Mouse (Mus musculus): ENCODE measurements at regions not wholly inside any gene's neighbourhood (a gene's known extent, or its start where the extent isn't known, plus 50 kb on each side); places are given as distances from the start of the nearest gene placed in this dataset.

- Histone ChIP-seq H3K27ac (replicated peaks; ENCODE audit: low read depth, low read length) (peak overlapping the region; percentile 60), H3K4me3 (ENCODE audit: insufficient read depth, low read depth, low read length) (no peak overlapping the region), H3K4me1 (ENCODE audit: control insufficient read depth, insufficient read depth, insufficient read length, low read length) (peaks cover 9% of the 10 kb centered on the region)
Observed at GRCm38 (mm10) chr3:41194311-41195112, 111.7 kb upstream of the Pgrmc2 start.

GRCm38 (mm10) chr3:41185305-41186097 lies 102.7 kb upstream of the Pgrmc2 start:
- H3K4me1 ChIP-seq (ENCODE audit: control insufficient read depth, insufficient read depth, insufficient read length, low read length) = no peaks in the 10 kb centered on the region
- H3K27ac ChIP-seq (replicated peaks; ENCODE audit: low read depth, low read length) = no peak overlapping the region; the same call in 1 of the 2 replicates
- no peak overlapping the region for H3K4me3 ChIP-seq (ENCODE audit: insufficient read depth, low read depth, low read length)

GRCm38 (mm10) chr3:41184375-41184774 lies 101.5 kb upstream of the Pgrmc2 start:
- Histone ChIP-seq H3K4me1 (ENCODE audit: control insufficient read depth, insufficient read depth, insufficient read length, low read length) (no peaks in the 10 kb centered on the region), H3K27ac (replicated peaks; ENCODE audit: low read depth, low read length) (no peak overlapping the region), H3K4me3 (ENCODE audit: insufficient read depth, low read depth, low read length) (no peak overlapping the region)

GRCm38 (mm10) chr3:41182900-41183595 lies 100.2 kb upstream of the Pgrmc2 start:
- Histone ChIP-seq H3K4me1 (ENCODE audit: control insufficient read depth, insufficient read depth, insufficient read length, low read length) (no peaks in the 10 kb centered on the region), H3K27ac (replicated peaks; ENCODE audit: low read depth, low read length) (no peak overlapping the region), H3K4me3 (ENCODE audit: insufficient read depth, low read depth, low read length) (no peak overlapping the region)

GRCm38 (mm10) chr3:41182036-41182899 lies 99.4 kb upstream of the Pgrmc2 start:
- Histone ChIP-seq H3K27ac (replicated peaks; ENCODE audit: low read depth, low read length) (no peak overlapping the region), H3K4me1 (ENCODE audit: control insufficient read depth, insufficient read depth, insufficient read length, low read length) (no peaks in the 10 kb centered on the region), H3K4me3 (ENCODE audit: insufficient read depth, low read depth, low read length) (no peak overlapping the region)

GRCm38 (mm10) chr3:41181438-41181837 lies 98.6 kb upstream of the Pgrmc2 start:
- H3K27ac ChIP-seq (replicated peaks; ENCODE audit: low read depth, low read length) = no peak overlapping the region
- no peak overlapping the region for H3K4me3 ChIP-seq (ENCODE audit: insufficient read depth, low read depth, low read length)
- H3K4me1 ChIP-seq (ENCODE audit: control insufficient read depth, insufficient read depth, insufficient read length, low read length) = no peaks in the 10 kb centered on the region

- H3K4me3 ChIP-seq (ENCODE audit: insufficient read depth, low read depth, low read length) = no peak overlapping the region
- H3K4me1 ChIP-seq (ENCODE audit: control insufficient read depth, insufficient read depth, insufficient read length, low read length) = no peaks in the 10 kb centered on the region
- H3K27ac ChIP-seq (replicated peaks; ENCODE audit: low read depth, low read length) = no peak overlapping the region
Observed at GRCm38 (mm10) chr3:41180911-41181310, 98.1 kb upstream of the Pgrmc2 start.

GRCm38 (mm10) chr3:41179037-41179880 lies 96.4 kb upstream of the Pgrmc2 start:
- no peaks in the 10 kb centered on the region for H3K4me1 ChIP-seq (ENCODE audit: control insufficient read depth, insufficient read depth, insufficient read length, low read length)
- H3K4me3 ChIP-seq (ENCODE audit: insufficient read depth, low read depth, low read length) = no peak overlapping the region
- no peak overlapping the region for H3K27ac ChIP-seq (replicated peaks; ENCODE audit: low read depth, low read length)

- no peak overlapping the region for H3K27ac ChIP-seq (replicated peaks; ENCODE audit: low read depth, low read length)
- H3K4me1 ChIP-seq (ENCODE audit: control insufficient read depth, insufficient read depth, insufficient read length, low read length) = no peaks in the 10 kb centered on the region; the same call in 1 of the 2 replicates
- H3K4me3 ChIP-seq (ENCODE audit: insufficient read depth, low read depth, low read length) = no peak overlapping the region
Observed at GRCm38 (mm10) chr3:41177124-41177523, 94.3 kb upstream of the Pgrmc2 start.

GRCm38 (mm10) chr3:41175356-41175755 lies 92.5 kb upstream of the Pgrmc2 start:
- Histone ChIP-seq H3K27ac (replicated peaks; ENCODE audit: low read depth, low read length) (no peak overlapping the region), H3K4me1 (ENCODE audit: control insufficient read depth, insufficient read depth, insufficient read length, low read length) (no peaks in the 10 kb centered on the region; the same call in 1 of the 2 replicates), H3K4me3 (ENCODE audit: insufficient read depth, low read depth, low read length) (no peak overlapping the region)

GRCm38 (mm10) chr3:41173561-41173960 lies 90.7 kb upstream of the Pgrmc2 start:
- Histone ChIP-seq H3K4me1 (ENCODE audit: control insufficient read depth, insufficient read depth, insufficient read length, low read length) (no peaks in the 10 kb centered on the region; the same call in 1 of the 2 replicates), H3K27ac (replicated peaks; ENCODE audit: low read depth, low read length) (no peak overlapping the region), H3K4me3 (ENCODE audit: insufficient read depth, low read depth, low read length) (no peak overlapping the region)

GRCm38 (mm10) chr3:41172306-41173215 lies 89.7 kb upstream of the Pgrmc2 start:
- Histone ChIP-seq H3K4me3 (ENCODE audit: insufficient read depth, low read depth, low read length) (no peak overlapping the region), H3K27ac (replicated peaks; ENCODE audit: low read depth, low read length) (peak overlapping the region; percentile 47; the same call in 1 of the 2 replicates), H3K4me1 (ENCODE audit: control insufficient read depth, insufficient read depth, insufficient read length, low read length) (no peaks in the 10 kb centered on the region; the same call in 1 of the 2 replicates)

- Histone ChIP-seq H3K4me3 (ENCODE audit: insufficient read depth, low read depth, low read length) (no peak overlapping the region), H3K27ac (replicated peaks; ENCODE audit: low read depth, low read length) (no peak overlapping the region), H3K4me1 (ENCODE audit: control insufficient read depth, insufficient read depth, insufficient read length, low read length) (no peaks in the 10 kb centered on the region; the same call in 1 of the 2 replicates)
Observed at GRCm38 (mm10) chr3:41171772-41172171, 88.9 kb upstream of the Pgrmc2 start.

All from brown adipose tissue, adult 24 weeks (tissue).